Mouse (Mus musculus) large intestine, adult 2 months (tissue): ENCODE measurements around the gene Rps6kc1. TPM values are rescaled to one million over a fixed set of nuclear protein-coding genes. Genes with fewer than 3 reads are reported as not detected.

Experiments used
- DNase-seq: peaks from one replicate; pipeline ENCODE4 v3.0.0-alpha.2; 2012; ENCODE audit warnings: low read depth, low spot score
- WGBS: fragments of 180-500 bp; shearing (Covaris S2); methylation state at CpG from one replicate; pipeline ENCODE4 v1.1.7; 2018; 5-methylcytosine and 5-hydroxymethylcytosine counted together
- polyA plus RNA-seq: library from polyadenylated mRNA; depleted of rRNA; stranded (reverse); fragments of >200 nt; gene quantifications from 2 replicates; pipeline ENCODE4 v1.2.3, GENCODE M21; 2012

Rps6kc1 gene
- polyA plus RNA-seq, 1 experiment, result 9.2 TPM

GRCm38 (mm10) chr1:190776260-190776659, 135.3 kb downstream of the Rps6kc1 start:
- no peak for DNase-seq
- 80% methylated on average over 9 of the region's 9 CpGs for WGBS

GRCm38 (mm10) chr1:190772088-190772885, 139.3 kb downstream of the Rps6kc1 start:
- DNase-seq, result no peak

GRCm38 (mm10) chr1:190769748-190770147, 141.8 kb downstream of the Rps6kc1 start:
- no peak for DNase-seq
- WGBS, result 84% methylated on average over 7 of the region's 7 CpGs

More at GRCm38 (mm10) chr1:190772088-190772885, 139.3 kb downstream of the Rps6kc1 start:
- WGBS, result 50% methylated on average over 13 of the region's 13 CpGs

GRCm38 (mm10) chr1:190768307-190768706, 143.3 kb downstream of the Rps6kc1 start:
- DNase-seq, result no peak
- 23% methylated on average over 1 of the region's 1 CpGs for WGBS

- 52% methylated on average over 8 of the region's 8 CpGs for WGBS
- DNase-seq, result no peak
Observed at GRCm38 (mm10) chr1:190767621-190768020, 143.9 kb downstream of the Rps6kc1 start.

GRCm38 (mm10) chr1:190766800-190767199, 144.8 kb downstream of the Rps6kc1 start:
- DNase-seq, result no peak
- WGBS, result 95% methylated on average over 2 of the region's 2 CpGs

- 80% methylated on average over 10 of the region's 10 CpGs for WGBS
- DNase-seq, result no peak
Observed at GRCm38 (mm10) chr1:190763756-190764155, 147.8 kb downstream of the Rps6kc1 start.

- DNase-seq, result no peak
- 27% methylated on average over 5 of the region's 5 CpGs for WGBS
Observed at GRCm38 (mm10) chr1:190761786-190762185, 149.8 kb downstream of the Rps6kc1 start.

- no peak for DNase-seq
- WGBS, result 55% methylated on average over 8 of the region's 8 CpGs
Observed at GRCm38 (mm10) chr1:190757899-190758298, 153.7 kb downstream of the Rps6kc1 start.

GRCm38 (mm10) chr1:190751794-190752570, 159.6 kb downstream of the Rps6kc1 start:
- WGBS, result 80% methylated on average over 8 of the region's 8 CpGs
- DNase-seq, result no peak

- DNase-seq, result no peak
- whole genome bisulfite sequencing, result 82% methylated on average over 10 of the region's 10 CpGs
Observed at GRCm38 (mm10) chr1:190748937-190749336, 162.6 kb downstream of the Rps6kc1 start.

- DNase-seq, result no peak
- WGBS, result 81% methylated on average over 5 of the region's 5 CpGs
Observed at GRCm38 (mm10) chr1:190741421-190741820, 170.1 kb downstream of the Rps6kc1 start.

GRCm38 (mm10) chr1:190732803-190733202, 178.8 kb downstream of the Rps6kc1 start:
- 66% methylated on average over 6 of the region's 6 CpGs for WGBS
- DNase-seq, result no peak

- WGBS, result 89% methylated on average over 7 of the region's 7 CpGs
- DNase-seq, result no peak
Observed at GRCm38 (mm10) chr1:190729516-190730088, 182.0 kb downstream of the Rps6kc1 start.

- no peak for DNase-seq
- WGBS, result 91% methylated on average over 4 of the region's 4 CpGs
Observed at GRCm38 (mm10) chr1:190728111-190728651, 183.4 kb downstream of the Rps6kc1 start.

- 58% methylated on average over 2 of the region's 2 CpGs for WGBS
- no peak for DNase-seq
Observed at GRCm38 (mm10) chr1:190727385-190727784, 184.2 kb downstream of the Rps6kc1 start.

GRCm38 (mm10) chr1:190724591-190725380, 186.8 kb downstream of the Rps6kc1 start:
- no peak for DNase-seq

GRCm38 (mm10) chr1:190723926-190724430, 187.6 kb downstream of the Rps6kc1 start:
- WGBS, result 81% methylated on average over 7 of the region's 7 CpGs
- no peak for DNase-seq

More at GRCm38 (mm10) chr1:190724591-190725380, 186.8 kb downstream of the Rps6kc1 start:
- 62% methylated on average over 21 of the region's 21 CpGs for WGBS

- 74% methylated on average over 6 of the region's 6 CpGs for WGBS
- DNase-seq, result no peak
Observed at GRCm38 (mm10) chr1:190713848-190714247, 197.7 kb downstream of the Rps6kc1 start.
